Mouse (Mus musculus): ENCODE measurements around the gene Klhl4. TPM values are rescaled to one million over a fixed set of nuclear protein-coding genes. Genes with fewer than 3 reads are reported as not detected.

The Klhl4 gene
- not detected in 2 replicates for polyA plus RNA-seq (2011; ENCODE audit: insufficient read length, low read depth, missing spikeins)

- TF ChIP-seq CTCF (IDR thresholded peaks at IDR 0.05; ENCODE audit: borderline replicate concordance, insufficient read depth, low read length), result no peak
- no peak for TF ChIP-seq POLR2A (IDR thresholded peaks at IDR 0.05; ENCODE audit: low read depth, low read length)
- Histone ChIP-seq H3K4me3 (ENCODE audit: insufficient read depth, low read length) (no peak within 1 kb of the TSS), H3K4me1 (ENCODE audit: control insufficient read depth, insufficient read depth, low read length) (no peaks in the 10 kb centered on the region), H3K27ac (ENCODE audit: insufficient read depth, low read length) (no peak within 1 kb of the TSS)
Measured at GRCm38 (mm10) chrX:114473782-114474731, at the start of gene Klhl4. Gene Klhl4 (plus strand): TSS chrX:114474333.

DNA sequence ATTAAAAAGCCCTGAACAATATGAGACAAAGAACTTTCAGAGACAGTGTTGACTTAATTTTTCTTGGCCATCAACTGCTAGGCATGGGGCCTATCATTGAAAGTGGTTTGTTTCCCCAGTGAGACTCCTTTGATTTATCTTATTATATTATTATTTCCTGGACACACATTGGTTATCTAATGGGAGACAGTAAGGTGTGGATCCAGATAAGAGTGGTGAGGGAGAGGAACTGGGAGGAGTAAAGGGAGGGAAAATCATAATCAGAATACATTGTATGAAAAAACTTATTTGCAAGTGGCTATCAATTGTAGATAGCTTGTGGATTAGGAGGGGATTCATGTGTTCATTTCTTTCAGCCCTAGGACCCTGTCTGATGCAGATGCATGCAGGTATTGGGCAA lies 10.0 kb downstream of the Klhl4 start:
- no peak overlapping the region for H3K27ac ChIP-seq (ENCODE audit: insufficient read depth, low read length)
- H3K4me1 ChIP-seq (ENCODE audit: control insufficient read depth, insufficient read depth, low read length), result no peaks in the 10 kb centered on the region
- TF ChIP-seq POLR2A (IDR thresholded peaks at IDR 0.05; ENCODE audit: low read depth, low read length) (no peak), CTCF (IDR thresholded peaks at IDR 0.05; ENCODE audit: borderline replicate concordance, insufficient read depth, low read length) (no peak)
- H3K4me3 ChIP-seq (ENCODE audit: insufficient read depth, low read length), result no peak overlapping the region

DNA sequence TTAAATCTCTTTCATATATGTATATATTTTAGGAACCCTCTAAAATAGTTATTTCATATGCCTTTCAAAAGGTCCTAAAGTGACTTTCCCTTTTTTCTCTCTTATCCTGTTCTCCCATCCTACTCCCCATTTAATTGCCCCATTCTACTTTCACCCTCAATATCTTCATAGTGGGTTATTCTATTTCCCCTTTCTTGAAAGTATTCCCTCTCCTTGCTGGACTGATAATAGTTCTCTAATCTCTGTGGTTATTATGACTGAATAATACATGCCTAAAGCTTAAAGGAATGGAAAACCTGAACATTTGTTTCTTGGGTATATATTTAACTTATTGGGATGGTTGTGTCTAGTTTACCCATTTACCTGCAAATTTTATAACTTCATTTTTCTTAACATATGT lies 12.6 kb downstream of the Klhl4 start:
- H3K4me1 ChIP-seq (ENCODE audit: control insufficient read depth, insufficient read depth, low read length), result no peaks in the 10 kb centered on the region
- H3K27ac ChIP-seq (ENCODE audit: insufficient read depth, low read length), result no peak overlapping the region
- TF ChIP-seq POLR2A (IDR thresholded peaks at IDR 0.05; ENCODE audit: low read depth, low read length) (no peak), CTCF (IDR thresholded peaks at IDR 0.05; ENCODE audit: borderline replicate concordance, insufficient read depth, low read length) (no peak)
- H3K4me3 ChIP-seq (ENCODE audit: insufficient read depth, low read length), result no peak overlapping the region

DNA sequence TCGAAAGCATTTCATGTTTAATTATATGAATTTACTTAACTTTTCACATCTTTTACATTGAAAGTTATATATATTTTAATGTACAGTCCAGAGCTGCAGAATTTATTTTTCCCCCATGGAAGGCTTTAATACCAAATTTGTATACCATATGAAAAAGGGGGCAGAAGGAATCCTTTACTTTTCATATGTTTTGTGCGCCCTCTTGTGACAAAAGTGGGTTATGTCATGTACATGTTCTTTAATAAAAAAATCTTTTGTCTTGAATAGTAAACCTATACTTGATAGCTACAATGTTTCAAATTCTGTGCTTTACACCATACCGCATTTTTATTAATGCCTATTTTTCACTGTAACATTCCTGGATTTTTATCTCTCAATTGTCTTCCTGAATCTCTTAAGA lies 84.0 kb downstream of the Klhl4 start:
- TF ChIP-seq CTCF (IDR thresholded peaks at IDR 0.05; ENCODE audit: borderline replicate concordance, insufficient read depth, low read length), result no peak
- TF ChIP-seq POLR2A (IDR thresholded peaks at IDR 0.05; ENCODE audit: low read depth, low read length), result no peak
- Histone ChIP-seq H3K4me3 (ENCODE audit: insufficient read depth, low read length) (no peak overlapping the region), H3K27ac (ENCODE audit: insufficient read depth, low read length) (no peak overlapping the region), H3K4me1 (ENCODE audit: control insufficient read depth, insufficient read depth, low read length) (no peaks in the 10 kb centered on the region)

DNA sequence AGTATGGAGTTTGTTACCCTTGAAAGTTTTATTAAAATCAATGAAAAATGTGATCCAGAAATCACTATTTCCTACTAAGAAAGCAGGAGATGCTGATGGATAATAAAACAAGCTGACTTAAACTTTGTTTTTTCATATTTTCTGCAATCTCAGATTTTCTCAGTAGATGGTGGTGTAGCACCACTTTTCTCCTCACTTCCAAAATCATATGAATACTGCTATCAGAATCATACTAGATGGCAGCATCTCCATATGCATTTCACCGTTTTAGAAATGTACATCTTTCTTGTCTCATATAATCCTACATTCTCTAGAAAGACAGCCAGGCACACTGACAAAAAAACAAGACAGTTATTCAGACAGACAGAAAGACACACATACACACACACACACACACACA lies 108.2 kb downstream of the Klhl4 start:
- H3K4me3 ChIP-seq (ENCODE audit: insufficient read depth, low read length), result no peak overlapping the region
- no peak overlapping the region for H3K27ac ChIP-seq (ENCODE audit: insufficient read depth, low read length)
- H3K4me1 ChIP-seq (ENCODE audit: control insufficient read depth, insufficient read depth, low read length), result no peaks in the 10 kb centered on the region
- no peak for TF ChIP-seq CTCF (IDR thresholded peaks at IDR 0.05; ENCODE audit: borderline replicate concordance, insufficient read depth, low read length)
- no peak for TF ChIP-seq POLR2A (IDR thresholded peaks at IDR 0.05; ENCODE audit: low read depth, low read length)

All from embryonic fibroblast, embryonic 13.5 days (primary cell).